ENCODE assay signal across 41 mouse cellular contexts in the genomic region with DNA sequence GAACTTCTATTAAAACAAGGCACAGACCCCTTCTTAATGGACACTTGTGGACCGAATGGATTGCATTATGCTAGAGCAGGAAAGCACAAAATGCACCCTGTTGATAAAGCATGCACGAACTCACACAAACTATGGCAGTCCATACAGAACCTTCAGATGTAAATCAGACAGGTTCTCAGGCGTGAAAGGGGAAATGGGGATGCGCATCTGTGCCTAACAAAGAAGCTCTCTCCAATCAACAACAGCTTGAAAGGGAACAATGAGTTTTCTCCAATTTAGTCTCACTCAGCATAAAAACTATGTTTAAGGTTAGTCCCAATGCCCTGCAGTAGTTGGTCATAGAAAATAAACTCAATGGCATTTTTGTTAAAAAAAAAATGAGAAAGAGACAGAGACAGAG. TPM values are rescaled to one million over a fixed set of nuclear protein-coding genes. Genes with fewer than 3 reads are reported as not detected.
DNase-seq lines count a peak whose midpoint lies in the region; ATAC-seq lines count a peak whose summit lies in the region.
"Had no signal": no experiment of that assay in that cellular context is flagged by ENCODE, and none has a peak within 500 bp of the region (broad histone marks: within the 10 kb centered on the region; RNA-seq: fewer than 3 reads in every experiment).

No protein-coding gene starts in this region.

- no peak for ATAC-seq in hindbrain, embryonic 13.5 days (ENCODE audit: low FRiP score)
- peak; percentile 68 for ATAC-seq in neural tube, embryonic 12.5 days (ENCODE audit: low FRiP score, low read depth)
- no peak for ATAC-seq in neural tube, embryonic 15.5 days (ENCODE audit: low FRiP score)
- ATAC-seq: forebrain, embryonic 16.5 days; inflammation-experienced regulatory T-cells, adult 6 months; lung, postnatal 0 days had no signal

- no peaks in the 10 kb centered on the region for H3K9me3 ChIP-seq in hindbrain, embryonic 10.5 days
- H3K9me3 ChIP-seq in hindbrain, embryonic 13.5 days: no peaks in the 10 kb centered on the region
- no peaks in the 10 kb centered on the region for H3K9me3 ChIP-seq in neural tube, embryonic 12.5 days
- no peaks in the 10 kb centered on the region for H3K9me3 ChIP-seq in neural tube, embryonic 15.5 days (replicated peaks)
- H3K9me3 ChIP-seq: embryonic facial prominence, embryonic 12.5 days; heart, embryonic 12.5 days; limb, embryonic 10.5 days; limb, embryonic 15.5 days; liver, embryonic 13.5 days; megakaryocyte, embryonic 14.5 days had no signal

- H3K27ac ChIP-seq in hindbrain, embryonic 10.5 days: no peak overlapping the region; the same call in 1 of the 2 replicates
- H3K27ac ChIP-seq in hindbrain, embryonic 13.5 days: no peak overlapping the region
- no peak overlapping the region for H3K27ac ChIP-seq in neural tube, embryonic 12.5 days
- no peak overlapping the region for H3K27ac ChIP-seq in neural tube, embryonic 15.5 days (replicated peaks)
- H3K27ac ChIP-seq: embryonic facial prominence, embryonic 12.5 days; gastrocnemius, adult 2 months; limb, embryonic 10.5 days; limb, embryonic 15.5 days; liver, embryonic 13.5 days; stomach, postnatal 0 days had no signal

- no peak overlapping the region for H3K4me3 ChIP-seq in hindbrain, embryonic 10.5 days
- no peak overlapping the region for H3K4me3 ChIP-seq in hindbrain, embryonic 13.5 days
- H3K4me3 ChIP-seq in neural tube, embryonic 12.5 days: no peak overlapping the region
- no peak overlapping the region for H3K4me3 ChIP-seq in neural tube, embryonic 15.5 days (replicated peaks)
- H3K4me3 ChIP-seq: embryonic facial prominence, embryonic 12.5 days; gastrocnemius, adult 2 months; heart, embryonic 12.5 days; limb, embryonic 10.5 days; limb, embryonic 15.5 days; liver, embryonic 13.5 days; megakaryocyte, embryonic 14.5 days had no signal

- peak; percentile 13 for DNase-seq in hindbrain, embryonic 10.5 days (ENCODE audit: low spot score)
- DNase-seq in embryo, embryonic 10.5 days (ENCODE audit: low spot score): peak; percentile 34
- peak; percentile 38 for DNase-seq in retina, postnatal 1 day
- DNase-seq in left cerebral cortex, postnatal 4 days: no peak
- DNase-seq in natural killer cell, adult 2 months (ENCODE audit: low spot score in 2 of 2): no peak
- DNase-seq: adrenal gland, postnatal 14 days; cerebellum, adult 11-12 months; cerebellum, adult 9-11 months; gastrocnemius, adult 2 months; gastrocnemius, postnatal 36 days; heart, adult 18-20 months; kidney, adult 11 months; kidney, postnatal 14 days; liver, embryonic 13.5 days; lung, adult 18-20 months; lung, postnatal 4 days; midbrain, embryonic 14.5 days; right cerebral cortex, adult 18-20 months; right cerebral cortex, postnatal 4 days; thymus, adult 18-20 months; thymus, postnatal 36 days had no signal

- intact Hi-C loops in left cerebral cortex, postnatal 4 days (cut with DNase I): no loop called here

- H3K36me3 ChIP-seq in hindbrain, embryonic 10.5 days: no peaks in the 10 kb centered on the region
- H3K36me3 ChIP-seq in hindbrain, embryonic 13.5 days: no peaks in the 10 kb centered on the region
- no peaks in the 10 kb centered on the region for H3K36me3 ChIP-seq in neural tube, embryonic 12.5 days
- no peaks in the 10 kb centered on the region for H3K36me3 ChIP-seq in neural tube, embryonic 15.5 days
- H3K36me3 ChIP-seq: embryonic facial prominence, embryonic 12.5 days; heart, embryonic 12.5 days; limb, embryonic 10.5 days; limb, embryonic 15.5 days; liver, embryonic 13.5 days had no signal

- no peak overlapping the region for H3K4me2 ChIP-seq in hindbrain, embryonic 13.5 days
- H3K4me2 ChIP-seq in neural tube, embryonic 12.5 days (replicated peaks): no peak overlapping the region
- no peak overlapping the region for H3K4me2 ChIP-seq in neural tube, embryonic 15.5 days
- H3K4me2 ChIP-seq: embryonic facial prominence, embryonic 12.5 days; heart, embryonic 12.5 days; limb, embryonic 15.5 days; liver, embryonic 13.5 days had no signal

- H3K4me1 ChIP-seq in hindbrain, embryonic 10.5 days (replicated peaks): peaks cover 6% of the 10 kb centered on the region; the same call in 1 of the 2 replicates
- H3K4me1 ChIP-seq in hindbrain, embryonic 13.5 days (replicated peaks): no peaks in the 10 kb centered on the region
- H3K4me1 ChIP-seq in neural tube, embryonic 12.5 days: no peaks in the 10 kb centered on the region
- no peaks in the 10 kb centered on the region for H3K4me1 ChIP-seq in neural tube, embryonic 15.5 days
- H3K4me1 ChIP-seq: embryonic facial prominence, embryonic 12.5 days; heart, embryonic 12.5 days; limb, embryonic 10.5 days; limb, embryonic 15.5 days; liver, embryonic 13.5 days; megakaryocyte, embryonic 14.5 days had no signal

- H3K9ac ChIP-seq in hindbrain, embryonic 13.5 days: no peak overlapping the region
- no peak overlapping the region for H3K9ac ChIP-seq in neural tube, embryonic 12.5 days
- no peak overlapping the region for H3K9ac ChIP-seq in neural tube, embryonic 15.5 days (replicated peaks)
- H3K9ac ChIP-seq: embryonic facial prominence, embryonic 12.5 days; heart, embryonic 12.5 days; limb, embryonic 15.5 days; liver, embryonic 13.5 days had no signal

- WGBS in hindbrain, embryonic 10.5 days: 36% methylated on average over 4 of the region's 4 CpGs
- WGBS in hindbrain, embryonic 13.5 days: 28% methylated on average over 4 of the region's 4 CpGs
- WGBS in neural tube, embryonic 12.5 days: 27% methylated on average over 4 of the region's 4 CpGs
- 28% methylated on average over 4 of the region's 4 CpGs for WGBS in neural tube, embryonic 15.5 days

- no peaks in the 10 kb centered on the region for H3K27me3 ChIP-seq in hindbrain, embryonic 10.5 days (ENCODE audit: insufficient read depth, poor library complexity, severe bottlenecking)
- H3K27me3 ChIP-seq in hindbrain, embryonic 13.5 days: no peaks in the 10 kb centered on the region
- H3K27me3 ChIP-seq in neural tube, embryonic 12.5 days (replicated peaks): no peaks in the 10 kb centered on the region
- H3K27me3 ChIP-seq in neural tube, embryonic 15.5 days (replicated peaks): no peaks in the 10 kb centered on the region
- H3K27me3 ChIP-seq: embryonic facial prominence, embryonic 12.5 days; heart, embryonic 12.5 days; limb, embryonic 15.5 days; liver, embryonic 13.5 days; megakaryocyte, embryonic 14.5 days had no signal

RNA-seq across cellular contexts. Expression of gene Gm21961, which starts 27.3 kb away (rescaled TPM):
- not detected in 2 replicates for polyA plus RNA-seq in hindbrain, embryonic 10.5 days (2016; fragmentation: Nextera tagmentation; extraction: Ambion mirVana)
- not detected in 2 replicates for polyA plus RNA-seq in hindbrain, embryonic 13.5 days (2015; fragmentation: Nextera tagmentation; extraction: Ambion mirVana)
- polyA plus RNA-seq in neural tube, embryonic 12.5 days (2016; fragmentation: Nextera tagmentation; extraction: Ambion mirVana): not detected in 2 replicates
- polyA plus RNA-seq in neural tube, embryonic 15.5 days (2015; fragmentation: Nextera tagmentation; extraction: Ambion mirVana): not detected in 2 replicates
- total RNA-seq in left cerebral cortex, postnatal 4 days (2021): not detected
- total RNA-seq: adrenal gland, postnatal 14 days; gastrocnemius, adult 2 months; gastrocnemius, postnatal 36 days; heart, adult 18-20 months; hematopoietic stem cell, adult 5-6 weeks; layer of hippocampus, adult 18-20 months; layer of hippocampus, postnatal 25 days; left cerebral cortex, adult 8-10 months had no signal
- polyA plus RNA-seq: embryonic facial prominence, embryonic 12.5 days; forebrain, embryonic 16.5 days; heart, embryonic 12.5 days; heart, postnatal 0 days; inflammation-experienced regulatory T-cells, adult 6 months; kidney, embryonic 14.5 days; limb, embryonic 10.5 days; limb, embryonic 15.5 days; liver, embryonic 13.5 days; lung, postnatal 0 days; midbrain, embryonic 14.5 days; neural tube, embryonic 14.5 days; spleen, adult 2 months; stomach, postnatal 0 days had no signal

Comparison
In these comparisons a context has a peak if more than half of its experiments do, and no peak if none do; other contexts are left out.
1. DNase-seq: peak in hindbrain, embryonic 10.5 days (single experiment), embryo, embryonic 10.5 days (single experiment) and retina, postnatal 1 day (single experiment); none in left cerebral cortex, postnatal 4 days (single experiment) and natural killer cell, adult 2 months (0 of 2).